ENCODE assay signal across 8 mouse cellular contexts in the genomic region with DNA sequence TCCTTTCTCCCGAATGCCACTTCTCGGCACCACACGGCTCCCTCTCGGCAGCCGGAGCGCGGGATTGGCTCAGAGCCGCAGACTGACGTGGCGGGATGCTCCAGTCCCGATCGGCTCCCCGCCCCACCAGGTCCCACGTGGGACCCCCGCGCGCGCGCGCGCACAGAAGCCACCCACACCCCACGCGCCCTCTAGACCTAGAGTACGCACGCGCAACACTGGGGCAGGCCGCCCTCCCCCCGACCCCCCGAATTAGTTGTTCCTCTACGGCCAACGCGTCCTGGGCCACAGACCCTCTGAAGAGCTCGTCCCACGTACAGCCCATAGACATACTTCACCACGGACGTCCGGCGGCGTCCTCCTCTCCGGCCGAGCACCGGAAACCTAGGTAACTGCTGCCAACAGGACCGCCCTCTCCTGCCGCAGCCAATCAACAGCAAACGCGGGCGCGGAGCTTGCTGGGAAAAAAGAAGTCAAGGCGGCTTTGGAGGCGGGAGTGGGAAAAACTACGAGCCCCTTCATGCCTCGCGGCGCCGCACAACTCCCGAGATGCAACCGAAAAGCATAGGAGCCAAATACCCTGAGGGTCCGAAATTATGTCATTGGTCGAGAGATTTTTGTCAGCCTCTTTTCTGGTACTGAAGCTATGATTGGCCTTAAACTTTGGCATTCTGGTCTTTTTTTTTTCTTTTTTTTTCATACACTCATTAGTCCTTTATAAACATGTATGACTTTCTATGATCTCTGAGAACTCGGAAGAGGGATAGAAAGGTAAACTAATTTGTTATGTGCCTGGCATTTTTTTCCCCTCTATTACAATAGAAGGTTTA. TPM values are rescaled to one million over a fixed set of nuclear protein-coding genes. Genes with fewer than 3 reads are reported as not detected.
DNase-seq lines count a peak whose midpoint lies in the region; ATAC-seq and TF ChIP-seq lines count a peak whose summit lies in the region.

Gene Txlna, minus strand, starts transcription at position 428 of the 830 bp plus-strand sequence.

- H3K79me2 ChIP-seq in MEL (ENCODE audit: control insufficient read depth, insufficient read depth, low read length, poor library complexity), result peaks cover 20% of the 10 kb centered on the region

- peak within 1 kb of the TSS; percentile 98 for H3K9ac ChIP-seq in MEL (ENCODE audit: control insufficient read depth, low read depth, low read length, poor library complexity, severe bottlenecking)
- H3K9ac ChIP-seq in forebrain, postnatal 0 days, result peak within 1 kb of the TSS; percentile 69
- peak within 1 kb of the TSS; percentile 78 for H3K9ac ChIP-seq in lung, embryonic 15.5 days

- peak within 1 kb of the TSS; percentile 72 for H3K4me2 ChIP-seq in forebrain, postnatal 0 days (ENCODE audit: low read depth)
- peak within 1 kb of the TSS; percentile 88 for H3K4me2 ChIP-seq in lung, embryonic 15.5 days

- H3K4me3 ChIP-seq in MEL (ENCODE audit: control insufficient read depth in 1 of 2, insufficient read depth in 1 of 2, low read depth in 2 of 2, low read length in 2 of 2), result peak within 1 kb of the TSS; percentile 73 to 91
- H3K4me3 ChIP-seq in cerebellum, adult 2 months (replicated peaks; ENCODE audit: insufficient read depth, low read depth, low read length), result peak within 1 kb of the TSS; percentile 88
- H3K4me3 ChIP-seq in forebrain, postnatal 0 days (ENCODE audit: low read depth, low read length), result peak within 1 kb of the TSS; percentile 53
- peak within 1 kb of the TSS; percentile 65 for H3K4me3 ChIP-seq in lung, embryonic 15.5 days

- peak in 1 of 3 experiments; percentile 20; a peak in 1 of 6 replicates for TF ChIP-seq CTCF in MEL (IDR thresholded peaks at IDR 0.05 in 2 of 3, conservative IDR thresholded peaks at IDR 0.05 in 1 of 3; ENCODE audit: control insufficient read depth in 1 of 3, insufficient read depth in 1 of 3, low read depth in 2 of 3, low read length in 3 of 3, poor library complexity in 1 of 3, severe bottlenecking in 1 of 3)
- TF ChIP-seq CTCF in cerebellum, adult 2 months (IDR thresholded peaks at IDR 0.05; ENCODE audit: borderline replicate concordance, insufficient read depth, low read depth, low read length), result no peak
- TF ChIP-seq CTCF in forebrain, postnatal 0 days (IDR thresholded peaks at IDR 0.05; ENCODE audit: low read depth), result no peak

- DNase-seq in MEL (ENCODE audit: low read depth, low spot score), result peak; percentile 99
- DNase-seq in cerebellum, adult 2 months, result peak; percentile 98 to 99
- peak; percentile 100 for DNase-seq in forebrain, postnatal 0 days
- peak; percentile 97 for DNase-seq in heart, postnatal 4 days
- DNase-seq in layer of hippocampus, adult 8-10 months (ENCODE audit: low spot score in 2 of 2), result peak; percentile 97 to 98
- peak; percentile 96 for DNase-seq in ovary, adult 18-20 months (ENCODE audit: low spot score)
- peak; percentile 97 for DNase-seq in thymus, postnatal 0 days (ENCODE audit: low spot score)

- peaks cover 6 to 11% of the 10 kb centered on the region in 2 experiments; a peak in 3 of 4 replicates for H3K36me3 ChIP-seq in MEL (ENCODE audit: control insufficient read depth in 1 of 2, insufficient read depth in 2 of 2, low read length in 2 of 2)
- H3K36me3 ChIP-seq in forebrain, postnatal 0 days (ENCODE audit: insufficient read depth), result peaks cover 37% of the 10 kb centered on the region
- peaks cover 49% of the 10 kb centered on the region for H3K36me3 ChIP-seq in lung, embryonic 15.5 days

- peak; percentile 97 for ATAC-seq in forebrain, postnatal 0 days
- ATAC-seq in lung, embryonic 15.5 days (ENCODE audit: borderline replicate concordance, extremely low read depth, low FRiP score, low TSS enrichment), result peak; percentile 95

- TF ChIP-seq RAD21 in MEL (IDR thresholded peaks at IDR 0.05; ENCODE audit: low read depth, low read length), result no peak

- peak; percentile 92 to 95 for TF ChIP-seq POLR2A in MEL (IDR thresholded peaks at IDR 0.05; ENCODE audit: control insufficient read depth in 1 of 2, insufficient read depth in 1 of 2, low read depth in 1 of 2, low read length in 2 of 2, poor library complexity in 1 of 2)
- TF ChIP-seq POLR2A in cerebellum, adult 2 months (IDR thresholded peaks at IDR 0.05; ENCODE audit: borderline replicate concordance, insufficient read depth, low read length), result peak; percentile 80

- H3K9me3 ChIP-seq in MEL (replicated peaks; ENCODE audit: insufficient read depth, low read length), result no peaks in the 10 kb centered on the region
- no peaks in the 10 kb centered on the region for H3K9me3 ChIP-seq in forebrain, postnatal 0 days (ENCODE audit: low read length)
- H3K9me3 ChIP-seq in lung, embryonic 15.5 days, result no peaks in the 10 kb centered on the region

- H3K27ac ChIP-seq in MEL (ENCODE audit: control insufficient read depth, low read depth, low read length), result peak within 1 kb of the TSS; percentile 97
- H3K27ac ChIP-seq in cerebellum, adult 2 months (ENCODE audit: insufficient read depth, low read length), result peak within 1 kb of the TSS; percentile 81
- peak within 1 kb of the TSS; percentile 89 for H3K27ac ChIP-seq in forebrain, postnatal 0 days (ENCODE audit: low read depth, low read length)
- H3K27ac ChIP-seq in lung, embryonic 15.5 days, result peak within 1 kb of the TSS; percentile 96

- H3K27me3 ChIP-seq in MEL (ENCODE audit: control insufficient read depth in 1 of 2, insufficient read depth in 2 of 2, low read length in 2 of 2), result no peaks in the 10 kb centered on the region
- no peaks in the 10 kb centered on the region for H3K27me3 ChIP-seq in cerebellum, adult 2 months (ENCODE audit: control insufficient read depth, insufficient read depth, low read length)
- no peaks in the 10 kb centered on the region for H3K27me3 ChIP-seq in forebrain, postnatal 0 days (ENCODE audit: insufficient read depth, low read length)
- H3K27me3 ChIP-seq in lung, embryonic 15.5 days, result no peaks in the 10 kb centered on the region

- peaks cover 0 to 20% of the 10 kb centered on the region in 2 experiments; a peak in 2 of 4 replicates for H3K4me1 ChIP-seq in MEL (ENCODE audit: control insufficient read depth in 1 of 2, insufficient read depth in 2 of 2, low read length in 2 of 2)
- peaks cover 12% of the 10 kb centered on the region for H3K4me1 ChIP-seq in cerebellum, adult 2 months (ENCODE audit: control insufficient read depth, insufficient read depth, low read length)
- peaks cover 7% of the 10 kb centered on the region; the same call in 1 of the 2 replicates for H3K4me1 ChIP-seq in forebrain, postnatal 0 days (ENCODE audit: insufficient read depth)
- peaks cover 29% of the 10 kb centered on the region for H3K4me1 ChIP-seq in lung, embryonic 15.5 days

- WGBS in cerebellum, adult 2 months, result under 1% methylated on average over 60 of the region's 60 CpGs
- under 1% methylated on average over 60 of the region's 60 CpGs for WGBS in forebrain, postnatal 0 days
- under 1% methylated on average over 60 of the region's 60 CpGs for WGBS in lung, embryonic 15.5 days

- TF ChIP-seq EP300 in MEL (IDR thresholded peaks at IDR 0.05; ENCODE audit: low read depth in 1 of 2, low read length in 2 of 2), result no peak

TF ChIP-seq in MEL, 35 proteins besides CTCF, POLR2A, EP300 and RAD21 (continues in another document):
- TF ChIP-seq CHD2 (IDR thresholded peaks at IDR 0.05; ENCODE audit: low read length) (no peak; the same call in 1 of the 2 replicates), RCOR1 (IDR thresholded peaks at IDR 0.05; ENCODE audit: low read depth, low read length) (no peak), NRF1 (IDR thresholded peaks at IDR 0.05; ENCODE audit: insufficient read depth, low read depth, low read length, poor library complexity, severe bottlenecking) (peak; percentile 83), SIN3A (IDR thresholded peaks at IDR 0.05; ENCODE audit: low read length) (peak; percentile 68), MEF2A (IDR thresholded peaks at IDR 0.05; ENCODE audit: extremely low read depth, insufficient replicate concordance, low read depth, low read length, poor library complexity, severe bottlenecking) (0 out of 2 replicates have a peak, but pooled peaks have one; percentile 37), USF1 (IDR thresholded peaks at IDR 0.05; ENCODE audit: low read depth, low read length) (peak; percentile 90), GABPA (IDR thresholded peaks at IDR 0.05; ENCODE audit: low read depth, low read length) (no peak), ELF1 (IDR thresholded peaks at IDR 0.05; ENCODE audit: low read depth, low read length) (peak; percentile 69), NELFE (IDR thresholded peaks at IDR 0.05; ENCODE audit: low read depth, low read length) (peak; percentile 97), USF2 (IDR thresholded peaks at IDR 0.05; ENCODE audit: borderline replicate concordance in 1 of 2, insufficient read depth in 1 of 2, low read depth in 1 of 2, low read length in 2 of 2) (no peak), UBTF (IDR thresholded peaks at IDR 0.05; ENCODE audit: borderline replicate concordance, insufficient read depth, low read depth, low read length) (no peak), E2F4 (IDR thresholded peaks at IDR 0.05; ENCODE audit: borderline replicate concordance, low read depth, low read length) (peak; percentile 70; the same call in 1 of the 2 replicates), CHD1 (IDR thresholded peaks at IDR 0.05; ENCODE audit: low read depth, low read length) (no peak), MAZ (IDR thresholded peaks at IDR 0.05; ENCODE audit: low read depth, low read length) (peak; percentile 75; the same call in 1 of the 2 replicates), MYC (IDR thresholded peaks at IDR 0.05; ENCODE audit: low read depth, low read length) (peak; percentile 85), ZC3H11A (IDR thresholded peaks at IDR 0.05; ENCODE audit: low read depth, low read length) (no peak), MAFK (IDR thresholded peaks at IDR 0.05; ENCODE audit: borderline replicate concordance, low read depth, low read length) (no peak), POLR2AphosphoS2 (IDR thresholded peaks at IDR 0.05; ENCODE audit: low read length) (no peak; the same call in 1 of the 2 replicates), SMC3 (IDR thresholded peaks at IDR 0.05; ENCODE audit: low read depth, low read length) (no peak), GATA1 (IDR thresholded peaks at IDR 0.05; ENCODE audit: low read depth, low read length) (no peak)

RNA-seq across cellular contexts. Expression of gene Txlna, which starts in this region (rescaled TPM):
- total RNA-seq in MEL (2012; rRNA removed), result 68.0 and 69.5 TPM in 2 replicates
- 10 to 100 TPM in 1 of 2 experiments, not detected in 1; 68.9 TPM for polyA plus RNA-seq in MEL (2012; ENCODE audit: insufficient read depth in 1 of 2, insufficient read length in 2 of 2, low read depth in 1 of 2, low replicate concordance in 2 of 2, missing spikeins in 1 of 2)
- 40.0 and 40.6 TPM in 2 replicates for polyA plus RNA-seq in cerebellum, adult 2 months (2012; rRNA removed)
- 39.1 and 45.0 TPM in 2 replicates for total RNA-seq in forebrain, postnatal 0 days (2014; rRNA removed)
- 22.4 and 28.4 TPM in 2 replicates for polyA plus RNA-seq in forebrain, postnatal 0 days (2015; fragmentation: Nextera tagmentation; extraction: Ambion mirVana)
- total RNA-seq in heart, postnatal 4 days (2021), result 10 to 100 TPM; 40.0 to 41.9 TPM
- 10 to 100 TPM; 42.1 to 46.3 (median 44.6) TPM for total RNA-seq in layer of hippocampus, adult 8-10 months (2022)
- 83.2 and 86.8 TPM in 2 replicates for polyA plus RNA-seq in lung, embryonic 15.5 days (2015; fragmentation: Nextera tagmentation; extraction: Ambion mirVana)
- polyA plus RNA-seq in thymus, postnatal 0 days (2015; fragmentation: Nextera tagmentation; extraction: Ambion mirVana), result 57.4 and 64.5 TPM in 2 replicates

Comparison
In these comparisons a context has a peak if more than half of its experiments do, and no peak if none do; other contexts are left out.
1. Peak in every context shown above with its lines: DNase-seq, ATAC-seq, H3K4me3 ChIP-seq and H3K27ac ChIP-seq.